Mouse (Mus musculus) right cerebral cortex, adult 2 months (tissue): ENCODE measurements around the gene Nsg2.
"Not testable (repeated sequence)": the region's sequence is repeated elsewhere in the genome, so short reads cannot be mapped to it uniquely, and the experiment has no call there.

Experiments
- DNase-seq, 2 experiments: peaks; one replicate each; pipeline ENCODE4 v3.0.0; 2021 to 2022; ENCODE audit warnings: low spot score in 2 of 2

The Nsg2 gene

GRCm38 (mm10) chr11:32000281-32000680, at the start of gene Nsg2:
Gene Nsg2, plus strand, starts transcription at chr11:32000463.
- peak; percentile 91 to 92 for DNase-seq

- no peak for DNase-seq
Observed at GRCm38 (mm10) chr11:31960071-31960470, 40.2 kb upstream of the Nsg2 start.

GRCm38 (mm10) chr11:31963993-31964392, 36.3 kb upstream of the Nsg2 start:
- DNase-seq: no peak

- DNase-seq: no peak
Observed at GRCm38 (mm10) chr11:31965256-31966134, 34.8 kb upstream of the Nsg2 start, which contains the start of gene 4930524B15Rik. Gene 4930524B15Rik, plus strand, starts transcription at chr11:31965592.

GRCm38 (mm10) chr11:31974132-31974531, 26.1 kb upstream of the Nsg2 start:
- no peak for DNase-seq

GRCm38 (mm10) chr11:31974826-31975225, 25.4 kb upstream of the Nsg2 start:
- DNase-seq: no peak

GRCm38 (mm10) chr11:31975678-31976077, 24.6 kb upstream of the Nsg2 start:
- no peak for DNase-seq

GRCm38 (mm10) chr11:31976137-31976536, 24.1 kb upstream of the Nsg2 start:
- no peak for DNase-seq

- not testable (repeated sequence) for DNase-seq
Observed at GRCm38 (mm10) chr11:31980089-31980488, 20.2 kb upstream of the Nsg2 start.

GRCm38 (mm10) chr11:31981830-31982229, 18.4 kb upstream of the Nsg2 start:
- DNase-seq: no peak

- DNase-seq: not testable (repeated sequence)
Observed at GRCm38 (mm10) chr11:31982247-31982943, 17.9 kb upstream of the Nsg2 start.

- no peak for DNase-seq
Observed at GRCm38 (mm10) chr11:31983249-31983648, 17.0 kb upstream of the Nsg2 start.

GRCm38 (mm10) chr11:31984786-31985185, 15.5 kb upstream of the Nsg2 start:
- DNase-seq: no peak

GRCm38 (mm10) chr11:31992535-31992934, 7.7 kb upstream of the Nsg2 start:
- no peak for DNase-seq

- no peak for DNase-seq
Observed at GRCm38 (mm10) chr11:31999716-32000115, 547 bp upstream of the Nsg2 start.

- no peak for DNase-seq
Observed at GRCm38 (mm10) chr11:32001181-32001910, 1.1 kb downstream of the Nsg2 start.

- peak in 1 of 2 experiments; percentile 63 for DNase-seq
Observed at GRCm38 (mm10) chr11:32002670-32003072, 2.4 kb downstream of the Nsg2 start.

- not testable (repeated sequence) for DNase-seq
Observed at GRCm38 (mm10) chr11:32008049-32008448, 7.8 kb downstream of the Nsg2 start.

GRCm38 (mm10) chr11:32008852-32009251, 8.6 kb downstream of the Nsg2 start:
- DNase-seq: no peak

- DNase-seq: peak in 1 of 2 experiments; percentile 57
Observed at GRCm38 (mm10) chr11:32009961-32010662, 9.8 kb downstream of the Nsg2 start.

GRCm38 (mm10) chr11:32010663-32010970, 10.4 kb downstream of the Nsg2 start:
- DNase-seq: no peak
